Mouse (Mus musculus) midbrain, embryonic 12.5 days (tissue): Measurements from ENCODE around the gene Sae1. TPM values are rescaled to one million over a fixed set of nuclear protein-coding genes. Genes with fewer than 3 reads are reported as not detected.
A peak's percentile ranks its signal among the peaks of the same experiment; 100 is the strongest.
"Not testable (repeated sequence)": the region's sequence is repeated elsewhere in the genome, so short reads cannot be mapped to it uniquely, and the experiment has no call there.

Experiments
- ATAC-seq: fragments of 200-750 bp; cut with Nextera tagmentation; 2 replicates; pipeline ENCODE4 v1.8.0; 2017; ENCODE audit warnings: low read depth, moderate TSS enrichment, moderate library complexity; ENCODE audit not compliant: low FRiP score
- H3K27ac ChIP-seq: fragments of 300-500 bp; sonication (generic); replicated peaks from 2 replicates; pipeline ENCODE4 v1.5.1; 2016; ENCODE audit warnings: mild to moderate bottlenecking
- H3K27me3 ChIP-seq: fragments of 300-500 bp; sonication (generic); 2 replicates; pipeline ENCODE4 v1.6.1; 2016; ENCODE audit warnings: mild to moderate bottlenecking
- H3K36me3 ChIP-seq: fragments of 300-500 bp; sonication (generic); 2 replicates; pipeline ENCODE4 v1.6.1; 2016
- H3K4me1 ChIP-seq: fragments of 300-500 bp; sonication (generic); 2 replicates; pipeline ENCODE4 v1.6.1; 2016
- H3K4me2 ChIP-seq: fragments of 300-500 bp; sonication (generic); replicated peaks from 2 replicates; pipeline ENCODE4 v1.6.1; 2016; ENCODE audit warnings: mild to moderate bottlenecking, moderate library complexity
- H3K4me3 ChIP-seq: fragments of 300-500 bp; sonication (generic); 2 replicates; pipeline ENCODE4 v1.5.1; 2016; ENCODE audit warnings: mild to moderate bottlenecking
- H3K9ac ChIP-seq: fragments of 300-500 bp; sonication (generic); replicated peaks from 2 replicates; pipeline ENCODE4 v1.6.1; 2016; ENCODE audit warnings: mild to moderate bottlenecking, moderate library complexity
- H3K9me3 ChIP-seq: fragments of 300-500 bp; sonication (generic); 2 replicates; pipeline ENCODE4 v1.6.1; 2016; ENCODE audit warnings: mild to moderate bottlenecking
- WGBS: fragments of 180-500 bp; shearing (Covaris S2); methylation state at CpG from one replicate; pipeline ENCODE4 v1.1.7; 2016; 5-methylcytosine and 5-hydroxymethylcytosine counted together
- polyA plus RNA-seq: library from polyadenylated mRNA; unstranded; fragments of >200 nt; fragmentation: Nextera tagmentation; extraction: Ambion mirVana; gene quantifications from 2 replicates; pipeline ENCODE4 v1.2.1, GENCODE M21; 2016

The Sae1 gene
- polyA plus RNA-seq, 1 experiment from 2014 or later, result 331 TPM

- peak within 1 kb of the TSS; percentile 82 for H3K4me2 ChIP-seq
- H3K27me3 ChIP-seq, result no peaks in the 10 kb centered on the region
- peak within 1 kb of the TSS; percentile 92 for H3K4me3 ChIP-seq
- H3K27ac ChIP-seq, result peak within 1 kb of the TSS; percentile 100
- no peaks in the 10 kb centered on the region for H3K9me3 ChIP-seq
- peak within 1 kb of the TSS; percentile 100 for H3K9ac ChIP-seq
- no peaks in the 10 kb centered on the region for H3K36me3 ChIP-seq
- peaks cover 35% of the 10 kb centered on the region for H3K4me1 ChIP-seq
- WGBS, result 1% methylated on average over 47 of the region's 85 CpGs
- peak; percentile 57 for ATAC-seq
Observed at GRCm38 (mm10) chr7:16400689-16401611, 13.3 kb upstream of the Sae1 start, which contains the start of gene Zc3h4. Zc3h4 (plus strand) TSS chr7:16400910.

DNA sequence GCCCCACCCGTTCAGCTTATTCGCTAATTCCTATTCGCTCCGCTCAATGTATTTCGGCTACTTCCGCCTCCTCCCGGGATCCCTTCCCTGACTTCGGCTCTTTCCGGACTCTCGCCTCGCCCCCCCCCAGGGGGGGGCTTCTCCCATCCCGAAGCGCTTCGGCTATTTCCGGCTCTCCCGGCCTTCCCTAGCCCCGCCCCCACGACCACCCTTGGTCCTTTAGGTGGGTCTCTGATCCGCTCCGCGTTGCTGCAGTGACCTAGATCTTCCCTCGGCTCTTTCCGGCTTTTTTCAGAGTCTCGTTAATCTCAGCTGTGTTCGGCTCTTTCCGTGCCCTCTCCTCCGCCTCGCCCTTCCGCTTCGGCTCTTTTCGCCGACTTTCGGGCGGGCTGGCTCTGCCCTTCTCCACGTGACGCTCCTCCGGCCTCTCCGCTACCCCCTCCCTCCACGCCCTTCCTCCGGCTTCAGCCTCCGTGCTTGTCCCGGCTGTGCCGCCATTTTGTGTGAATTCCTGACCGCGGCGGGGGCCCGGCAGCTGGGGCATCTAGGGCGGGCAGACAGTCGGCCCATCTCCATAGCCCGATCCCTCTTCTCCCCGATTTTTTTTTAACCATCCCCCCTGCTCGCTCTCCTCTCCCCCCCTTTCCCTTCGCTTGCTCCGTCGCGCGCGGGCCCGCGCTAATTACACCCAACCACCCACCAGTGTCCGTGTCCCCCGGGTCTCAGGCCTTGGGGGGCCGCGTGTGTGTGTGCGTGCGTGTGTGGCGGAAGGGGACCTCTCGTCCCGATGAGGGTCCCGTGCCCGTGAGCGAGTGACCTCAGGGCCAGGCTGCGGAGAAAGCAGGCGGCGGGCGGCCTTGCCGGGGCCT lies 12.4 kb upstream of the Sae1 start:
- Histone ChIP-seq H3K9me3 (no peaks in the 10 kb centered on the region), H3K4me3 (peak overlapping the region; percentile 92), H3K9ac (peak overlapping the region; percentile 100), H3K4me2 (peak overlapping the region; percentile 82), H3K36me3 (no peaks in the 10 kb centered on the region), H3K27me3 (no peaks in the 10 kb centered on the region), H3K27ac (peak overlapping the region; percentile 100), H3K4me1 (peaks cover 26% of the 10 kb centered on the region)
- under 1% methylated on average over 76 of the region's 77 CpGs for WGBS
- ATAC-seq, result peak; percentile 92

GRCm38 (mm10) chr7:16399098-16399819 lies 11.7 kb upstream of the Sae1 start:
- Histone ChIP-seq H3K4me3 (peak overlapping the region; percentile 92), H3K4me2 (peak overlapping the region; percentile 82), H3K9me3 (no peaks in the 10 kb centered on the region), H3K27me3 (no peaks in the 10 kb centered on the region), H3K27ac (peak overlapping the region; percentile 100), H3K36me3 (no peaks in the 10 kb centered on the region), H3K9ac (peak overlapping the region; percentile 59), H3K4me1 (peaks cover 18% of the 10 kb centered on the region)
- ATAC-seq, result peak; percentile 80
- WGBS, result 2% methylated on average over 31 of the region's 31 CpGs

- Histone ChIP-seq H3K27ac (peak overlapping the region; percentile 100), H3K4me1 (peaks cover 15% of the 10 kb centered on the region), H3K27me3 (no peaks in the 10 kb centered on the region), H3K9ac (peak overlapping the region; percentile 59), H3K36me3 (no peaks in the 10 kb centered on the region), H3K4me2 (peak overlapping the region; percentile 82), H3K9me3 (no peaks in the 10 kb centered on the region), H3K4me3 (peak overlapping the region; percentile 92)
- 60% methylated on average over 3 of the region's 3 CpGs for WGBS
- ATAC-seq, result no peak
Observed at GRCm38 (mm10) chr7:16398387-16399050, 10.9 kb upstream of the Sae1 start.

DNA sequence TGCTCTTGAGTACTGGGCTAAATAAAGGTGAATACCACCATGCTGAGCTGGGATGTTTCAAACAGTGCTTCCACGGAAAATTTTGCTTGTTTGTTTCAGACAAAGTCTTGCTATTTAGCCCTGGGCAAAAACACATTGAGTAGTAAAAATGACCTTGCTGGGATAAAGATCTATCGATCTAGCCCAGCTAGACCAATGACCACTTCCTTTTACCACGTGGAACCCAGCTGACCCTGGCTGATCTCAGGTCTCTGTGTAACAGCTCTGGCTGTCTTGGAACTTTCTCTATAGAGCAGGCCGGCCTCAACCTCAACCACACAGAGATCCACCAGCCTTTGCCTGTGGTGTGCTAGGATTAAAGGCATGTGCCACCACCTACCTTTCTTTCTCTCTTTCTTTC lies 9.9 kb upstream of the Sae1 start:
- ATAC-seq, result no peak

GRCm38 (mm10) chr7:16395944-16396343 lies 8.3 kb upstream of the Sae1 start:
- Histone ChIP-seq H3K27me3 (no peaks in the 10 kb centered on the region), H3K9me3 (no peaks in the 10 kb centered on the region), H3K4me3 (no peak overlapping the region), H3K4me2 (no peak overlapping the region), H3K27ac (no peak overlapping the region), H3K36me3 (no peaks in the 10 kb centered on the region), H3K9ac (no peak overlapping the region), H3K4me1 (peaks cover 8% of the 10 kb centered on the region)
- 0% methylated on average over 2 of the region's 2 CpGs for WGBS
- ATAC-seq, result no peak

More for the DNA sequence above, 9.9 kb upstream of the Sae1 start:
- H3K9me3 ChIP-seq, result no peaks in the 10 kb centered on the region
- H3K27me3 ChIP-seq, result no peaks in the 10 kb centered on the region
- no peak overlapping the region for H3K27ac ChIP-seq
- no peak overlapping the region for H3K4me3 ChIP-seq
- no peak overlapping the region for H3K4me2 ChIP-seq
- no peaks in the 10 kb centered on the region for H3K36me3 ChIP-seq
- 81% methylated on average over 4 of the region's 4 CpGs for WGBS
- no peak overlapping the region for H3K9ac ChIP-seq
- peaks cover 8% of the 10 kb centered on the region for H3K4me1 ChIP-seq

DNA sequence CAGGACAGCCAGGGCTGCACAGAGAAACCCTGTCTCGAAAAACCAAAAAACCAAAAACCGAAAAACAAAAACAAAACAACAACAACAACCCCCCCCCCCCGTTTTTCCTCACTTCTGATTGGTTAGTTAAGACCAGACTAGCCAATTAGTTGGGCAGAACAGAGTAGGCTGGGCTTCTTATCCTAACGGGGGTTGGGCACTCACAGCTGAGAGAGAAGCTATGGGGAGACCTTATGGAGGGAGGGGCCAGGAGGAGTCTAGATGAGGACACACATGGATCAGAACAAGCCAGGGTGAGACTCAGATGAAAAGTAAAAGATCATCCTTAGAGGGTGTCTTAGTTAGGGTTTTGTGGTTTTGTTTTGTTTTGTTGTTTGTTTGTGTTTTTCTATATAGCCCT lies 5.3 kb upstream of the Sae1 start:
- WGBS, result 49% methylated on average over 4 of the region's 4 CpGs
- no peak overlapping the region for H3K4me2 ChIP-seq
- no peak for ATAC-seq

DNA sequence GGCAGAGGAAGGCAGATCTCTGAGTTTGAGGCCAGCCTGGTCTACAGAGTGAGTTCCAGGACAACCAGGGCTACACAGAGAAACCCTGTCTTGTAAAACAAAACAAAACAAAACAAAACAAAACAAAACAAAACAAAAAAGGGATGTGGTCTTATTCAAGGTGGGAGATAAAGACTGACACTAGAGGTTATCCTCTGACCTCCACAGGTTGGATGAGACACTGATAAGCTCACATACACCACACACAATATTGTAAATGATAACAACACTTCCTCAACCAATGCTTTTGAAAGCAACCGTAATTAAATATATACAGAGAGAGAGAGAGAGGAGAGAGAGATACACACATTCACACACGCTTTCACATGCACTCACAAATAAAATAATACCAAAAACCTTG lies 2.3 kb upstream of the Sae1 start:
- not testable (repeated sequence) for H3K4me2 ChIP-seq, H3K27ac ChIP-seq, H3K27me3 ChIP-seq, H3K4me3 ChIP-seq, ATAC-seq, H3K36me3 ChIP-seq, H3K9ac ChIP-seq, H3K9me3 ChIP-seq
- peaks cover 27% of the 10 kb centered on the region for H3K4me1 ChIP-seq
- 79% methylated on average over 2 of the region's 2 CpGs for WGBS

More for the DNA sequence above, 5.3 kb upstream of the Sae1 start:
- Histone ChIP-seq H3K27ac (no peak overlapping the region), H3K4me1 (peaks cover 3% of the 10 kb centered on the region; the same call in 1 of the 2 replicates), H3K9me3 (no peaks in the 10 kb centered on the region), H3K36me3 (no peaks in the 10 kb centered on the region), H3K27me3 (no peaks in the 10 kb centered on the region), H3K4me3 (no peak overlapping the region), H3K9ac (no peak overlapping the region)

DNA sequence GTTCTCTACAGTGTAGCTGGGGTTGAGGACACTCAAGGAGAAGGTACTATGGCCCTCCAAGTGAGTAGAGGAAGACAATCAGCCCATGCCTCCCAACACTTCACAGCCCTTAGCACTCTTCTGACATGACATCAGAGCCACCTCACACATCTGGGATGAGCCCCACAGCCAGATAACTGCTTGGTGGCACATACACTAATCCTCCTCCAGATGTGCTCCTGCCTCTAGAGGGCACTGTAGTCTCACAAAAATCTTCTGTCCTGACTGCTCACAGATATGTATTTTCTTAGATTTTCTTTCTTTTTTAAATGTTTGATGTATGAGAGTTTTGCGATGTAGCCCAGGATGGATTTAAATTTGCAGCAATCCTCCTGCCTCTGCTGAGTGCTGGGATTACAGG lies 11.1 kb downstream of the Sae1 start:
- H3K4me1 ChIP-seq, result no peaks in the 10 kb centered on the region
- no peak for ATAC-seq
- H3K36me3 ChIP-seq, result peaks cover 63% of the 10 kb centered on the region
- H3K9ac ChIP-seq, result no peak overlapping the region
- H3K9me3 ChIP-seq, result no peaks in the 10 kb centered on the region
- H3K4me2 ChIP-seq, result no peak overlapping the region
- WGBS, result 93% methylated on average over 1 of the region's 1 CpGs
- H3K27ac ChIP-seq, result no peak overlapping the region
- H3K27me3 ChIP-seq, result no peaks in the 10 kb centered on the region
- H3K4me3 ChIP-seq, result no peak overlapping the region

DNA sequence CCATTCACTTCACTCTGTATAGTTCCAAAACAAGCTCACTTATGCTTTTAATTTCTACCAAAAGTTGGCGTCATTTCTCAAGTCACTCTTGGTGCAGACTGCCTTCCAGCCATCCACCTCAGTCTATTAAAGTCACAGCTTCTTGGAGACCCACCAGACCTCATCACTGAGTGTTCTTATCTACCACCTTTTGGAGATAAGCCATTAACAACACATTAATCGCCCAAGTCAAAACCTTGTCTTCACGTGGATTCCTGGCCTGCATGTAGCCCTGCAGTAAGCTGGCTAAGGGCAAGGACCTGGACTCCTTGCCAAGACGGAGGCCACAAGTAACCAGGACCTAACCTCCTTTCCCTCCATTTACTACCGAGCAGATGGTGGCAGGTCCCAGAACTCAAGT lies 12.6 kb downstream of the Sae1 start:
- Histone ChIP-seq H3K4me2 (no peak overlapping the region), H3K4me1 (no peaks in the 10 kb centered on the region), H3K4me3 (no peak overlapping the region), H3K27me3 (peaks cover 3% of the 10 kb centered on the region), H3K36me3 (peaks cover 68% of the 10 kb centered on the region), H3K9me3 (no peaks in the 10 kb centered on the region), H3K27ac (no peak overlapping the region), H3K9ac (no peak overlapping the region)
- ATAC-seq, result no peak
- 92% methylated on average over 5 of the region's 5 CpGs for WGBS

- Histone ChIP-seq H3K4me2 (no peak overlapping the region), H3K4me1 (no peaks in the 10 kb centered on the region), H3K9ac (no peak overlapping the region), H3K36me3 (peaks cover 75% of the 10 kb centered on the region), H3K9me3 (no peaks in the 10 kb centered on the region), H3K27ac (no peak overlapping the region), H3K4me3 (no peak overlapping the region), H3K27me3 (peaks cover 15% of the 10 kb centered on the region)
- ATAC-seq, result no peak
- 80% methylated on average over 2 of the region's 2 CpGs for WGBS
Observed at GRCm38 (mm10) chr7:16373719-16374118, 13.9 kb downstream of the Sae1 start.
